Mouse (Mus musculus): ENCODE data around the gene Tax1bp1.

GRCm38 (mm10) chr6:52796691-52797090 is 83.2 kb downstream of the Tax1bp1 start:
- TF ChIP-seq POLR2A (IDR thresholded peaks at IDR 0.05; ENCODE audit: insufficient read depth, low read depth, low read length) = no peak
- TF ChIP-seq CTCF (IDR thresholded peaks at IDR 0.05; ENCODE audit: insufficient read depth, low read depth, low read length) = no peak

Data from olfactory bulb, adult 2 months (tissue).